Mouse (Mus musculus) cerebellum, adult 11-12 months (tissue): ENCODE measurements around the gene Rsph14.
A peak's percentile ranks its signal among the peaks of the same experiment; 100 is the strongest.
"Not testable (repeated sequence)": the region's sequence is repeated elsewhere in the genome, so short reads cannot be mapped to it uniquely, and the experiment has no call there.

ENCODE experiments used
- DNase-seq: peaks from one replicate; pipeline ENCODE4 v3.0.0; 2022

The Rsph14 gene

DNA sequence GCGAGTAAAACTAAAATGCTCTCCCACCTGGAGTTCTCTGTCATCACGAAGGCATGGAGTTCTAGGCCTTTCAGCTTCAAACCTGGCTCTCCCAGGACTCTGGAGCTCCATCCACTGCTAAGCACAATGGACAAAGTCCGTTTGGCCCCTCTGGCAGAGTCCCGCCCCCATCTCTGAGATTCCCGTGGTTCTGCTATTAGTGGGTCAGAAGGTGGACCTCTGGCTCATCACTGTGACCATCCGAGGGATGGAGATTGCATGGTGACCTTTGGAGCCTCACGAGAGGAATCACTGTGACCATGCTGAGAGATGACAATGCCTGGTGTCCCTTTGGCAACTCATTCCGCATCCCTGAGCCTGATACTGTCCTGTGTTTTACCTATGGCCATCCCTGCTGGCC, 20.5 kb upstream of the Rsph14 start:
- DNase-seq: no peak

GRCm38 (mm10) chr10:75051364-75052074, 19.1 kb upstream of the Rsph14 start:
- no peak for DNase-seq

DNA sequence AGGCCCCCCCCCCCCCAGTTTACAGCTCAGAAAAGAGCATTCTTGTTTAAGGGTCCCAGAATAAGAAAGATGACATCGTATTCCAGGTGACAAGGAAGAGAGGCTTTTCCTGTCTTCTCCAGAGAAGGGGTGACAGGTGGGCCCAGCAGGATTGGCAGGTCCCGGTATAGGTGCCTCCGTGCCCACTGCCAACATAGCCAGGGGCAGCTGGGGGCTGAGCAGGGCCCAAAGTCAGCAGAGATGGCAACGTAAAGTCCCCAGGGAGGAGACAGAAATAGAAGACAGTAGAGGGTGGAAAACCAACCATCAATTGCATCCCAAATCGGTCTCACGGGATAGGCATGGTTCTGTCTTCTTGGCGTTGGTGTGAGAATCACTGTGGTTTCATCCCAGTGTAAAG, 16.3 kb upstream of the Rsph14 start:
- DNase-seq: no peak

GRCm38 (mm10) chr10:75045831-75046230, 13.4 kb upstream of the Rsph14 start:
- DNase-seq: no peak

DNA sequence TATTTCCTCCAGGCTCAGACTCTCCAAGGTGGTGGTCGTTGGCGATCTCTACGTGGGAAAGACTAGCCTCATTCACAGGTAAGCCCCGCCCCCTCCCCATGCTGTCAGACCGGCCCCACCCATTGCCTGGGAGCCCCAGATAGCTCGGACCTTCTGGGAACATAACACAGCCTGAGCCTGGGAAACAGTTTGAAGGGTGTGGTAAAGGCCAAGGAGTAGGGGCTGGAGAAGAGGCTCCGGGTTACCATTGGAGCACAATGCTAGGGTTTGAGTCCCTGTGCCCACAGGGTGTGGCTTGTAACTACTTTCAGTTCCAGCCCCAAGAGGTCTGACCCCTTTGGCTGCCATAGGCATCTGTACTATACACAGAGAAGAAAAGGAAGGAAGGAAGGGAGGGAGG, 12.1 kb upstream of the Rsph14 start:
- DNase-seq: no peak

DNA sequence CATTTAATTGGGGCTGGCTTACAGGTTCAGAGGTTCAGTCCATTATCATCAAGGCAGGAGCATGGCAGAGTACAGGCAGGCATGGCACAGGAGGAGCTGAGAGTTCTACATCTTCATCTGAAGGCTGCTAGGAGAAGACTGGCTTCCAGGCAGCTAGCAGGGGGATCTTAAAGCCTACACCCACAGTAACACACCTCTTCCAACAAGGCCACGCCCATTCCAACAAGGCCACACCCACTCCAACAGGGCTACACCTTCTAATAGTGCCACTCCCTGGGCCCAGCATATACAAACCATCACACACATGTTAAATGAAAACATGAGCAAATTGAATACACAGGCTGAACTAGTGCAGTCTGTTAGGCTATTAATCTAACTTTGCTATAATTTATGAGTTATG, 9.7 kb upstream of the Rsph14 start:
- not testable (repeated sequence) for DNase-seq

DNA sequence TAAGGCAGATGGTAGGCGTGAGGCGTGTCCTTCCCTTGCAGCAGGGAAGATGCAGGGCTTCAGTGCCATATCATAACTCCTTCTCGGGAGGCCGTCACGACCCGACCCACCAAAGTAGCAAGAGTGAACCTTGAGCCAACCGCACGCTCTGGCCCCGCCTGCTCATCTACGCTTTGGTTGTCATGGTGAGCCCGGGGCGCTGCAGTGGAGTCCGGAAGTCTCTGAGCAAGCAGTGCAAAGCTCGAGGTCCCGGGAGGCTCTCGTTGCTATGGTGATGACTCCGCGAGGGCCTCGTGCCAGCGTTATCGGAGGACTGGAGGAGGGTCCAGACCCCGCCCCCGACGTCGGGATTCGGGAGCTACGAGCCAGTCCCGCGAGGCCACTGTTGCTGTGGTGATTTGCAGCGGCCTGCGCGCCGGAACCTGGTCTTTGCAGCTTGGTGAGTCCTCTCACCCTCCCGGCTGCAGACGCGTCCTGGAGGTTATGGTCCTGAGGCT, 4.5 kb upstream of the Rsph14 start, which contains the start of gene Rab36:
TSS of gene Rab36 (plus strand) at position 176 of the 497 bp plus-strand sequence.
- peak; percentile 85 for DNase-seq

DNA sequence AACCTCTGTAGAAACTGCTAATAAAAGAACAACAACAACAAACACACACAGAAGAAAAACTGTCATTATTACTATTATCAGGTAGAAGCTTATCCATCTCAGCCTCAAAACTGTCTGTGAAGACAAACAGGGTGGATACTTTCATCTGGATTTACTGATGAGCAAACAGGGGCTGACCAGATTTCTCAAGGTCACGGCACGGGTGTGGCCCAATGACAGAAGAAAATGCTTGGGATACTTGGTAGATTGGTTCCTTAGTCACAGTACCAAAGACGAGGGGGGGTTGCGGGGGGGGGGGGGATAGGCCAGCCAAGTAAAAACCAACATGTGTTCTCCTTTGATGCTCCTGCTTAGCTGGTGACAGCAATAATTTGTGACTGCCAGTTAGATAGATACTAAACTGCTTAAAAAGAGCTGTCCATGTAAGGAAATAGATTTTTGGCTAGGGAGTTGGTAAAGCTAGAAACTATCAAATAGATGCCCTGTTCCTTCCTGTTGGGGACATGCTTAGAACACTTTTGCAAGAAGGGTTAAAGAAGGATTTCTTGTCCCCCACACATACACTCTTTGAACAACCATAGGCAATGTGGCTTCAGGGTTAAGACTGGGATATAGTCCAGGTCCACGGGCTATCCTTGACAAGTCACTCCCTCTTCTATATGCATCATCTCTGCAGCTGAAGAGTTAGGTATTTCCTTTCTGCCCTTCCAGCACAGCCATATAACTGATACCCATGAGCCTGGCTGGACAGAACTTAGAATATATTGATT, 856 bp downstream of the Rsph14 start:
- DNase-seq: no peak

DNA sequence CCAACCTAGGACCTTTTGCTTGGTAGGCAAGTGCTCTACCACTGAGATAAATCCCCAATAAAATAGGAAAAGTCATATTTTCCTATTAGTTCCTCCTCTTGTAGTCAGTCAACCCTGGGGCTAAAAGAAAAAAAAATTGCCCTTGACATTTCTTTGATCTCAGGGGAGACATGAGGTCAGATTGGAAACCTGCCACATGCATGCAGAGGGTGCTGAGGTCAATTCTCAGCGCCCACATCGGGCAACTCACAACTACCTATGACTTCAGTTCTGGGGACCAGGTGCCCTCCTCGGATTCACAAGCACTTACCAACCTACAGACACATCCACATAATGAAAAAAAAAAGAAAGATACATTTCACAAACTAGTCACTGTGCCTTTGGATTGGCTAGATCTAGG, 2.2 kb downstream of the Rsph14 start:
- no peak for DNase-seq

GRCm38 (mm10) chr10:75029677-75030076, 2.7 kb downstream of the Rsph14 start:
- no peak for DNase-seq

DNA sequence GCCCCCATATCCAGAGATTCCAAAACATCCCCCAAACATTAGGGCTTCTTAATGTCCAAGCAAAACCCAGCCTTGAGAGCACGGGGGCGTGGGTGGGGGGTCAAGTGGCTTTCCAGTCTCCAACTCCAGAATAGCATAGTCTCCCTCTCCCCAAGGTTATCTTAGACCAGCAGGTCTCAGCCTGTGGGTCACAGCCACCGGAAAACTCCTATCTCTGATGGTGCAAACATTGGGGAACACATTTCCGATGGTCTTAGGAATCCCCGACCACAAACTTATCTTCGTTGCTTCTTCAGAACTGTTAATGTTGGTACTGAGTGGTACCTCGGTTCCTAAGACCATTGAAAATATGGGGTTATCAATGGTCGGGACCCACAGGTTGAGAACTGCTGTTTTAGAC, 3.6 kb downstream of the Rsph14 start:
- no peak for DNase-seq

- no peak for DNase-seq
Observed at GRCm38 (mm10) chr10:75026491-75026890, 5.9 kb downstream of the Rsph14 start.

DNA sequence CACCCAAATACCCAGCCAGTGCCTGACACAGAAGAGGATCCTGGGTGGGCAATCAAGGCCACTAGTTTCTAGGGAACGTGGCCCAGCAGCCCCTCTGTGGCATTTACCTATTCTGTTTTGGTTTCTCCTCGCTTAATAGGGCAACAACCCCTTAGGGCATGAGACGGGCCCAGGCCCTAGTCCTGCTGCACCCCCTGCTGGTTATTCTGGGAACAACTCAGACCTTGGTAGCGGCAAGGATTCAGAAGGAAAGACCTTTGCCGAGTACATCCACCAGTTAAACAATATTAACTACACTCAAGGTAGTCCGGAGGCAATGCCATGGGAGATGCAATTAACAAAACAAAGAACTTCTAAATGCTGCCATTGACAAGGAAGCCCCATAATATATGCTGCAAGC, 11.2 kb downstream of the Rsph14 start:
- peak; percentile 66 for DNase-seq

DNA sequence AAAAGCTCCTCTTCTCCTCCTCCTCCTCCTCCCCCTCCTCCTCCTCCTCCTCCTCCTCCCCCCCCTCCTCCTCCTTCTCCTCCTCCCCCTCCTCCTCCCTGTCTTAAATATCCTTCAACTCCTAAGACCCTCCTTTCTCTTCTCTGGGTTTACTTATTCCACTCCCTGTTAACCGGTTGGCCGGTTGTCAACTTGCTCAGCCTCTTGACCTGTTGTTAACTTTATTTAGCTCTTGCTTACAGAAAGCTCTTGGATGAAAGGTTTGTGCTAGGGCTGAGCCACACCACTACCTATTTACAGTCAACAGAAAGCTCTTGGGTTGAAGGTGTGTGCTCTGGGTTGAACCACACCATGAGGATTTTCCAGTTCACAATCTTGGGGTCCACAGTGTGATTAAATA, 12.1 kb downstream of the Rsph14 start:
- DNase-seq: no peak

- DNase-seq: no peak
Observed at GRCm38 (mm10) chr10:75016481-75016880, 15.9 kb downstream of the Rsph14 start.

- DNase-seq: no peak
Observed at GRCm38 (mm10) chr10:75015465-75015864, 16.9 kb downstream of the Rsph14 start.

GRCm38 (mm10) chr10:75010704-75011103, 21.7 kb downstream of the Rsph14 start:
- no peak for DNase-seq

DNA sequence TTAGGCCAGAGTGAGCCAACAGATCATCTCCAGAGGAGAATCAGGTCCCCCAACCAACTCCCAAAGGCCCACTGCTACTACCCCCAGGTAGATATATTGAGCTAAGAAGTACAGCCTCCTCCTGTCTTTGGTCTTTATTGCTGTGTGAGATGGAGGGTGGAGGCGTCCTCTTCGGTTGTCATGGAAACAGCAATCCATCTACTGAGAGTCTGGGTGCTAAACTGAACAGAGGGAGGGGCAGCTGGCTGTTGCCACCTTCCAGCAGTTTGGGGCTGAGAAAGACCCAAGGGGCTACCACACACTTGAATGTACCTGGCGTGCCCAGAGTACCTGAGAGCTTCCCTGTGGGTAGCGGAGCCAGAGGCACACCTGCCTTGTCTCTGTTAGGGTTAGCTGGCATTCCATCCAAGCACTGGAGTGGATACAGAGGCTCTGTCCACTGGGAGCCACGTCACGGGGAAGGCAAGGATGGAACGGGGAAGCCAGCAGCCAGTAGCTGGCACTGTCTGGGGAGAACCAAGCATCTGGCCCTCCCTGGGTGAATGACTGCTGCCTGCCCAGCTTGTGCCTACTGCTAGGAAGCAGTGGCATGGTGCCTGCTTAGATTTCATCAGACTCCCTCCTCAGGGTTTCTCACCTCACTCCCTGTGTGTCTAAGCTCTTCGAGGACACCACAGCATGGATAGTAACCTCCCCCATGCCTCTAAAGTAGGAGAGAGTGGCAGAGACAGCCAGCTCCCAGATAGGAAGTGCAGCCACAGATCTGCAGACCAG, 25.3 kb downstream of the Rsph14 start:
- no peak for DNase-seq

GRCm38 (mm10) chr10:75004067-75004466, 28.3 kb downstream of the Rsph14 start:
- DNase-seq: no peak

- DNase-seq: peak; percentile 88
Observed at GRCm38 (mm10) chr10:75001391-75001790, 31.0 kb downstream of the Rsph14 start.

- no peak for DNase-seq
Observed at GRCm38 (mm10) chr10:74995377-74995776, 37.0 kb downstream of the Rsph14 start.

GRCm38 (mm10) chr10:74994863-74995262, 37.5 kb downstream of the Rsph14 start:
- no peak for DNase-seq

- no peak for DNase-seq
Observed at GRCm38 (mm10) chr10:74990584-74991322, 41.6 kb downstream of the Rsph14 start.
